Mouse (Mus musculus) bone marrow, adult 2 months (tissue): ENCODE data around the gene Cd27.

Source experiments
- CTCF ChIP-seq: fragments of 200-500 bp; IDR thresholded peaks from 2 replicates; pipeline ENCODE4 v1.5.1; 2011; ENCODE audit warnings: low read length, control low read depth; ENCODE audit not compliant: control insufficient read depth, insufficient read depth
- POLR2A ChIP-seq: fragments of 200-500 bp; IDR thresholded peaks from 2 replicates; pipeline ENCODE4 v1.6.1; 2011; ENCODE audit warnings: low read depth, mild to moderate bottlenecking, control low read depth, low read length, borderline replicate concordance; ENCODE audit not compliant: control insufficient read depth

DNA sequence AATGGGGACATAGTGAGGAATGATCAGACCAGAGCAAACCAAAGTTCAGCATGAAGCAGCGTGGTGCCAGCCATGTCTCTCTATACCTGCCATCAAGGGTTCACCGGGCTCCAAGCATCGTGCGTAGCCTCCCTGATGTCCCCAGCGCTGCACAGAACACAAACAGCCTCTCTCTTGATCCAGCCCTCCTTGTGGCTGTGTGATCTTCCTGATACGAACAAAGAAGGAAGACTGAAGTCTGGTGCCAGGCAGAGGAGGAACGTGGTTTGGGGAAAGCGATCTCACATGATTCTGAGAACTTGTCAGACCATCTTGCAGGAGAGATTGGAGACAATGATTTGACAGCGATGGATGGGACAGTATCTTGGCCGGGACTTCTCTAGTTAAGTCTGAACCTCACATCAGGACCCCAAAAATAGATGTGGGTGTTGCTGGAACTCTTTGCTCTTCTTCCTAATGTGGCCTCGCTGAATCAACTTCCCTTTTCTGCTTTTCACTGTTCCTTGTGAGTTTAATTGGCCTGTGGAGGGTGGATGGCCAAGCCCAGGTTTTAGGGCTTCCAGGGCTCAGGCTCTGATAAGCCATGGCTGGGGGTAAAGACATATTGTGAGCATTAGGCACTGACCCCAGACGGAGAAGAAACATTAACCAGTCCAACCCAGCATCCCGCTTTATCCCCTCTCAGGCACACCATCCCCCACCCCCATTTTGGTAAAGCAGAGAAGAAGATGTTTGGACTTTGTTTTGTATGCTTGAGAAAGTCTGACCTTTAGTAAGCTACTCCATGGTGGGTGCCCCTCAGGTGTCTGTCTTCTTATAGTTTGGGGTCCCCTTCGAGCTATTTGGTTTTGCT lies 17.3 kb upstream of the Cd27 start:
- no peak for TF ChIP-seq CTCF
- no peak for TF ChIP-seq POLR2A
